Mouse (Mus musculus) liver, embryonic 14.5 days (tissue): ENCODE results near the gene Phlpp2. TPM values are rescaled to one million over a fixed set of nuclear protein-coding genes. Genes with fewer than 3 reads are reported as not detected.

ENCODE experiments used
- ATAC-seq: fragments of 200-750 bp; cut with Nextera tagmentation; 2 replicates; pipeline ENCODE4 v1.8.0; 2017; ENCODE audit warnings: moderate number of reproducible peaks, mild to moderate bottlenecking, moderate library complexity; ENCODE audit not compliant: insufficient read depth
- DNase-seq, 3 experiments: peaks; one replicate each; pipeline ENCODE4 v3.0.0-alpha.2; 2012 to 2013; ENCODE audit warnings: low read depth in 3 of 3, low spot score in 3 of 3
- H3K27ac ChIP-seq: fragments of 300-500 bp; sonication (generic); 2 replicates; pipeline ENCODE4 v1.5.1; 2014; ENCODE audit warnings: moderate library complexity, mild to moderate bottlenecking, control low read depth, inconsistent platforms
- H3K27me3 ChIP-seq: fragments of 300-500 bp; sonication (generic); 2 replicates; pipeline ENCODE4 v1.6.1; 2014; ENCODE audit warnings: mild to moderate bottlenecking, low read length, moderate library complexity; ENCODE audit not compliant: control insufficient read depth, insufficient read depth
- H3K36me3 ChIP-seq: fragments of 300-500 bp; sonication (generic); replicated peaks from 2 replicates; pipeline ENCODE4 v1.6.1; 2014; ENCODE audit warnings: low read depth; ENCODE audit not compliant: control insufficient read depth, insufficient read depth
- H3K4me1 ChIP-seq, 2 experiments: fragments of 200-500 bp in 1 of 2; fragments of 300-500 bp in 1 of 2; sonication (generic) in 1 of 2; replicated peaks; 2 replicates each; pipeline ENCODE4 v1.6.1; 2012 to 2014; ENCODE audit warnings: antibody characterized with exemption in 1 of 2, inconsistent platforms in 1 of 2, low read length in 1 of 2; ENCODE audit not compliant: control insufficient read depth in 2 of 2, insufficient read depth in 2 of 2
- H3K4me2 ChIP-seq: fragments of 300-500 bp; sonication (generic); 2 replicates; pipeline ENCODE4 v1.6.1; 2014; ENCODE audit warnings: low read depth, mild to moderate bottlenecking, control low read depth, moderate library complexity
- H3K4me3 ChIP-seq, 2 experiments: fragments of 200-500 bp in 1 of 2; fragments of 300-500 bp in 1 of 2; sonication (generic) in 1 of 2; 2 replicates each; pipeline ENCODE4 v1.5.1; 2012 to 2014; ENCODE audit warnings: low read depth in 2 of 2, low read length in 2 of 2, mild to moderate bottlenecking in 2 of 2, control low read depth in 1 of 2, inconsistent platforms in 1 of 2, moderate library complexity in 1 of 2; ENCODE audit not compliant: insufficient read depth in 1 of 2
- H3K9ac ChIP-seq: fragments of 300-500 bp; sonication (generic); replicated peaks from 2 replicates; pipeline ENCODE4 v1.6.1; 2014; ENCODE audit warnings: mild to moderate bottlenecking, control low read depth, moderate library complexity
- H3K9me3 ChIP-seq: fragments of 300-500 bp; sonication (generic); 2 replicates; pipeline ENCODE4 v1.6.1; 2016; ENCODE audit warnings: low read length, mixed read lengths; ENCODE audit not compliant: control insufficient read depth
- CTCF ChIP-seq: IDR thresholded peaks from 2 replicates; pipeline ENCODE4 v1.5.1; 2016; ENCODE audit warnings: antibody characterized with exemption, low read depth, control low read depth
- EP300 ChIP-seq: IDR thresholded peaks from 2 replicates; pipeline ENCODE4 v1.6.1; 2016; ENCODE audit warnings: antibody characterized with exemption, low read depth
- WGBS: fragments of 180-500 bp; shearing (Covaris S2); extraction: QIAGEN DNeasy Blood & Tissue Kit; methylation state at CpG from one replicate; pipeline ENCODE4 v1.1.7; 2014; ENCODE audit not compliant: insufficient replicate concordance; 5-methylcytosine and 5-hydroxymethylcytosine counted together
- polyA plus RNA-seq, 2 experiments: library from polyadenylated mRNA; depleted of rRNA in 1 of 2; stranded (reverse) in 1 of 2; unstranded in 1 of 2; fragments of >200 nt; fragmentation: Nextera tagmentation in 1 of 2; extraction: Ambion mirVana in 1 of 2; gene quantifications; 2 replicates each; pipeline versions ENCODE4 v1.2.1 to v1.2.3; 2012 to 2014

Gene Phlpp2
- polyA plus RNA-seq, 2 experiments: 3.9 to 6.5 TPM

DNA sequence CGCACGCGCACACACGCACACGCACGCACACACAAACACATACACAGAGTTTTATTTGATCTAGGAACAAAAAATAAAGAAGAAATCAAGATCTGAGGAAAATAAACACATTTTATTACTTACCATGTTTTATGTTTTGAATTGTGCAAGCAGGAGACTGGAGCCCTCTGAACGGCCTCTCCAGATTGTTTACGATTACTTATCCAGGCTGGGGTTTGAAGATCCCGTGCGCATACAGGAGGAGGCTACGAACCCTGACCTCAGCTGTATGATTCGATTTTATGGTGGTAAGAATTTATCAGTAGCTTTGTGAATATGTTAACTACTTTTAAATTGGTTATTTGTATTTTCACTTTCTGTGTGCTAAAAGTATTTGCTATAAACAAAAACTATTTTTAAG lies 27.0 kb downstream of the Phlpp2 start:
- Histone ChIP-seq H3K4me1 (peaks cover 4 to 6% of the 10 kb centered on the region in 2 experiments; a peak in 2 of 4 replicates), H3K4me2 (no peak overlapping the region), H3K27me3 (no peaks in the 10 kb centered on the region), H3K9me3 (no peaks in the 10 kb centered on the region; the same call in 1 of the 2 replicates), H3K4me3 (no peak overlapping the region), H3K9ac (no peak overlapping the region), H3K36me3 (peaks cover 5% of the 10 kb centered on the region; the same call in 1 of the 2 replicates), H3K27ac (no peak overlapping the region)
- no peak for TF ChIP-seq CTCF
- TF ChIP-seq EP300: no peak
- WGBS: 88% methylated on average over 12 of the region's 12 CpGs
- DNase-seq (no peak), ATAC-seq (no peak)

- no peak for ATAC-seq
Observed at GRCm38 (mm10) chr8:109902379-109902778, 34.0 kb downstream of the Phlpp2 start.

DNA sequence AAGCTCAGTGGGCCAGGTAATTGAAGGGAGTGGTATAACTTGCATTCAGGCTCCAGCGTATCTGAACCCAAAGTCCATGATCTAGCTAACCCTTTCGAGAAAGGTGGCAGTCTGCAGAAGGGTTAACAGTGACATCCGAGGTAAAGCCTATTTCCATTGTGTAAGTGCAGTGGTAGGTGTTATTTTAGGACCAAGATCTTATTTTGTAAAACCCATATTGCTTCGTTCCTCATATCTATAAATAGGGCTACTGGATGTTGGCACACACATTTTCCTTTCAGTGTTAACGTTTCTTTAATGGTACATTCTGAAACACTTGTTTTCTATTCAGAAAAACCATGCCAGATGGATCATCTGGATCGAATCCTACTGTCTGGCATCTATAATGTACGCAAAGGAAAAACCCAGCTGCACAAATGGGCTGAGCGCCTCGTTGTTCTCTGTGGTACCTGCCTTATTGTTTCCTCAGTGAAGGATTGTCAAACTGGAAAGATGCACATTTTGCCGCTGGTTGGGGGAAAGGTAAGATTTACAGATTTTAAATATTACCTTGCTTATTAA lies 35.6 kb downstream of the Phlpp2 start:
- Histone ChIP-seq H3K4me3 (no peak overlapping the region), H3K4me2 (no peak overlapping the region), H3K4me1 (no peaks in the 10 kb centered on the region), H3K9ac (no peak overlapping the region), H3K27ac (no peak overlapping the region), H3K36me3 (peaks cover 18% of the 10 kb centered on the region; the same call in 1 of the 2 replicates), H3K27me3 (no peaks in the 10 kb centered on the region), H3K9me3 (no peaks in the 10 kb centered on the region)
- WGBS: 74% methylated on average over 10 of the region's 10 CpGs
- ATAC-seq (no peak), DNase-seq (no peak)
- TF ChIP-seq EP300 (no peak), CTCF (no peak)

More at GRCm38 (mm10) chr8:109902379-109902778, 34.0 kb downstream of the Phlpp2 start:
- no peaks in the 10 kb centered on the region for H3K4me1 ChIP-seq
- H3K4me2 ChIP-seq: no peak overlapping the region
- H3K36me3 ChIP-seq: peaks cover 11% of the 10 kb centered on the region; the same call in 1 of the 2 replicates
- H3K27ac ChIP-seq: no peak overlapping the region
- H3K4me3 ChIP-seq: no peak overlapping the region
- no peaks in the 10 kb centered on the region for H3K9me3 ChIP-seq
- DNase-seq: no peak
- no peak for TF ChIP-seq CTCF
- no peak for TF ChIP-seq EP300
- H3K9ac ChIP-seq: no peak overlapping the region
- H3K27me3 ChIP-seq: no peaks in the 10 kb centered on the region

DNA sequence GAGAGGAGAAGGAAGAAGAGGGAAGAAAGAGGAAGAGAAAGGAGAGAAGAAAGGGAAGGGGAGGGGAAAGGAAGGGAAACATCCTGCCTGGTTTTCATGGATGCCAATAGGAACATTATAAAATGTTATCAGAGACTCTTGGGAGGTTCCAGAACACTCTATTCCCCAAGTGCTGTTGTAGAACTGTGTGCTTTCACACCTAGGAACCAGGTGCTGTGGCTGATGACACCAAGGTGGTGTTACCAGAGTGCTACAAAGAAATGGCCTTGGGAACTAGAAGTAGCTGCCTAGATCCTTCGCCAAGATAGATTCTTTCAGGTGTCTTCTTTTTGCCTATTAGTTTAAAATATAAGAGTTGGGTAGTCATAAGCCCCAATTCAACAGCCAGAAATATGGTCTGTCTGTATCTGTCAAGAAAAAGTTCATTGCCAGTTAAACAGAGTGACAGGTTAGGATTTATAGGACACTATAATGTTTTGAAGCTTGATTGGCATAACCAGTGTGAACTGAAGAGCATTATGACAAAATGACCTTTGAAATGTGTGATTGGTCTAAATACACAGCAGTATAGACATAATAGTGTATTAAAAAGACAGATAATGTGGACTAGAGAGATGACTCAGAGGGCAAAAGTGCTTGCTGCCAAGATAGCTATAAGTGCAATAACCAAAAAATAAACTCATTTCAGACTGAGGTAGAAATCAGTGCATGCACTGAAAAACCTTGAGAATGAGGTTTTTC lies 36.8 kb downstream of the Phlpp2 start:
- H3K4me3 ChIP-seq: no peak overlapping the region
- peaks cover 23% of the 10 kb centered on the region for H3K36me3 ChIP-seq
- ATAC-seq (no peak), DNase-seq (no peak)
- H3K9ac ChIP-seq: no peak overlapping the region
- TF ChIP-seq EP300 (no peak), CTCF (no peak)
- H3K9me3 ChIP-seq: no peaks in the 10 kb centered on the region
- WGBS: 79% methylated on average over 1 of the region's 1 CpGs
- H3K27me3 ChIP-seq: no peaks in the 10 kb centered on the region
- no peaks in the 10 kb centered on the region for H3K4me1 ChIP-seq
- no peak overlapping the region for H3K4me2 ChIP-seq
- no peak overlapping the region for H3K27ac ChIP-seq

GRCm38 (mm10) chr8:109906907-109907306 lies 38.6 kb downstream of the Phlpp2 start:
- no peaks in the 10 kb centered on the region for H3K4me1 ChIP-seq
- DNase-seq: no peak
- no peak for TF ChIP-seq CTCF
- no peak overlapping the region for H3K27ac ChIP-seq
- H3K9me3 ChIP-seq: no peaks in the 10 kb centered on the region
- WGBS: 91% methylated on average over 3 of the region's 3 CpGs
- no peak overlapping the region for H3K9ac ChIP-seq
- peaks cover 21% of the 10 kb centered on the region for H3K36me3 ChIP-seq
- H3K4me2 ChIP-seq: no peak overlapping the region
- H3K27me3 ChIP-seq: no peaks in the 10 kb centered on the region
- ATAC-seq: no peak
- H3K4me3 ChIP-seq: no peak overlapping the region
